Mouse (Mus musculus) urinary bladder, adult 18-20 months (tissue): ENCODE measurements around the gene Bicd2.
A peak's percentile ranks its signal among the peaks of the same experiment; 100 is the strongest.

Experiments used
- DNase-seq, 2 experiments: peaks; one replicate each; pipeline ENCODE4 v3.0.0; 2022; ENCODE audit warnings: low spot score in 2 of 2, mixed read lengths in 2 of 2

The Bicd2 gene

GRCm38 (mm10) chr13:49326246-49327206 lies 14.9 kb upstream of the Bicd2 start:
- peak in 1 of 2 experiments; percentile 28 for DNase-seq

GRCm38 (mm10) chr13:49328101-49328500 lies 13.3 kb upstream of the Bicd2 start:
- DNase-seq, result no peak

GRCm38 (mm10) chr13:49333250-49333649 lies 8.1 kb upstream of the Bicd2 start:
- DNase-seq, result no peak

DNA sequence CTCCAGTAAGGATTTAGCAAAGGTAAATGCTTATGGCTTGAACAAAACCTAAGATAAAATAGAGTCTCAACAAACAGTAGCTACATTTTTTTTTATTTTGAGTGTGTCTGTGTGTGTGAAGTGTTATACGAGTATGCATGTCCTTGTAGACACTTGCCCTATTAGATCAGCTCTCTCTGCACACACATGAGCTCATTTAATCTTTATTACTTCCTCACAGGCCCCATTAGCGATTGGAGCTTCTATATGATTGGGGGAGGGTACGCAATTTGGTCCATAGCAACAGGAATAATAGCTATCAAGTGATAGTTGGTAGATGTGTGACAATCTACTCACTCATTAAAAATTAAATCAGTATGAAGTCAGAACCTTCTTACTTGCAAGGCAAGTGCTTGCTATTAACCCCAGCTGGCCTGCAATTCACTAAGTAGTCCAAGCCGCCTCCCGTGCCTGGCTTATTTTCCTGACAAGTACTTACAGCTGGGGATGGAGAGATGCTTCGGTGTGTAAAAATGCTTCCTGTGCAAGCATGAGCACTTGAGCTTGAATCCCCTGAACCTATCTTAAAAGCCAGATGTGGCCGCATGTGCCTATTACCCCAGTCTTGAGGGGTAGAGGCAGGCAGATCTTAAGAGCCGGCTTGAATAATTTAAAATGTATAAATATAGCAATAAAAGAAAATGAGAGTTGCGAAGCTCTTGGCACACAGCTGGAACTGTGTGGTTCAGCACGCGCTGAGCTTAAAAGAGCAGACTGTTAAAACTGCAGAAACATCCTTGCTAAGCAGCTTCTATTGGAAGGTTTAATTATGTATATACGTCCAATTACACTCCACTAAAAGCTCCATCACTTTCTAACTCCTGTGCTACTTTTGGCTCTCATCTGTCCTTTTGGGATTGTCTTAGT lies 6.1 kb upstream of the Bicd2 start:
- no peak for DNase-seq

GRCm38 (mm10) chr13:49338893-49339546 lies 2.4 kb upstream of the Bicd2 start:
- DNase-seq, result peak in 1 of 2 experiments; percentile 30

DNA sequence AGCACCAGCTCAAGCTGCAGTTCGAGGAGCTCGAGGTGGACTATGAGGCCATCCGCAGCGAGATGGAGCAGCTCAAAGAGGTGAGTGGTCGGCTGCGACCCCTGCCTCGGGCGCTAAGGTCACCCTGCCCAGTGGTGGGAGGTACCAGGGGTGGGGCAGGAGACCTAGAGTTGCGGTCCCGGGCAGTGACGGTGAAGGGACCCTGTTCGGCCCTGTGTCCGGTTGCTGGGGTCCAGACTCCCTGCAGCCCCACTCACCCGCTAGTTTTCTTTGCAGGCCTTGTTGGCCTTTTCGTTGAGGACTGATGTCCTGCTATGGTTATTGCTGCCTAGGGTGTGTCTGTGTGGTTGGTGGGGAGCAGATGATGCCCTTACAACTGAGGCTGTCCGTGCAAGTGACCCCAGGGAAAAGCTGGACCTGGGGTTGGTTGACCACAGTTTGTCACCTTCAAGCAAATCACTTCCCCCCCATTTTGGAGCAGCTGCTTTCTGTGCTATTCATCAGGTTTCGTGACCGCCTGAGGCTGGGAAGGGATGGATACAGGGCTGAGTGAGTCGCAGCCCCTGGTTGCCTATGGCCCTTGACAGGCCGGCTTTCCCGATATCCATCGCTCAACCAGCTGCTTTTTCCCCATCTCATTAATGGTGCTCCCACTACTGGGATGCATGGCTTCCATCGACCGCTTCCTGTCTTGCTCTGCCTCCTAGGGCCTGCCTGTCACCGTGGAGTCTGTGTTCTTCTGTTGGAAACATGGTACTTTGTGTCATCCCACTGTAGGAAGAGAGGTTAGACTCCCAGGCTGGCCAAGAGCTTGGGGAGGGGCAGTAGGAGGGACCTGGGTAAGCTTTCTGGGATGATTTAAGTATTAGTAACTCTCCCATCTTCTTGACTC lies 692 bp downstream of the Bicd2 start:
- DNase-seq, result no peak

DNA sequence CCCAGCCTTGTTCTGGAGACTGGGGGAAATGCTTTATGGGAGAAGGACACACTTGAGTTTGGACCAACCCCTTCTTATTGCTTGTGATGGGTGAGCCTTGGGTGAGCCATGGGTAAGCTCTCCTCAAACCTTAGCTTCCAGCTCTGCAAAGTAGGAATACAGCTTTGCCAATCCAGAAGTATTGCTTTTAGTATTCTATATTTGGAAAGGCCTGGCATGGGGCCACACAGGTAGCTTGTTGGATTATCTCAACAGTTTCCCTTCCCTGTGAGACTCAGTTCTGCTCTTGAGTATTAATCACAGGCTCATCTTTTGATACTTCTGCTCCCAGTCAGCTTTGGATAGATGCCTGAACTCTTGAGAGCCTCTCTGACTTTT lies 1.3 kb downstream of the Bicd2 start:
- DNase-seq, result no peak

GRCm38 (mm10) chr13:49344567-49344966 lies 3.2 kb downstream of the Bicd2 start:
- no peak for DNase-seq

GRCm38 (mm10) chr13:49345476-49345875 lies 4.1 kb downstream of the Bicd2 start:
- DNase-seq, result no peak

DNA sequence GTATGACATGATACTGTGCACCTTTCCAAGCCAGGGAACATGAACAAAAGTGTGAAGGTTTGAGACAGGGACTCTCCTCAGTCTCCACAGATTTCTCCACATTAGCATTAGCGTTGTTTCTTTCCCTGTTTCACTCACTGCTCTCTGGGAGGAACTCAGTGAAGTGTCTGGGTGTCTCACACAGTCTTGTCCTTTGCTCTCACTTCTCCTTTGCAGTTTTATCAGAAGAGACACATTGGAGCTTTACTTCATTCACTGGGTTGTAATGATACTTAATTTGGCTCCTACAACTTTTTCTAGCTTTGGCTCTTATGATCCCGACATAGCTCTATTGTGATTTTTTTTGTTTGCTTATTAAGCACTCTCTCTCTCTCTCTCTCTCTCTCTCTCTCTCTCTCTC lies 7.1 kb downstream of the Bicd2 start:
- no peak for DNase-seq

DNA sequence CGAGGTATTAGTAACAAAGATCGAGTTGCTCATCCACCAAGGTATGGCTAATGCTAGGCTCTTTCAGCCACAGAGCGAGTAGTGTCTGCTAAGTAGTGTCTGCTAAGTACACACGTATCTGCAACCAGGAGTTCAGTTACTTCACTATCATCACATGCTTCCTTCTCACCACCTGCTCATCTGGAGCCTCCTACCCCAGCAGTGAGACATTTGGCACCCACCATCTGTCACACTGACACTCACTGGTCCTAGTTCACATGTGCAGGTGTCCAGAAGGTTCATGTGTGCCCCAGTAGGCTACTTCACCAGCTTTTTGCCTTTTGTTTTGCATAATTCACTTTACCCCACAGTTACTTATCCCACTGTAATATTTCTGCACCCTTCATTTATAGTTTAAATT lies 8.0 kb downstream of the Bicd2 start:
- DNase-seq, result no peak

- no peak for DNase-seq
Observed at GRCm38 (mm10) chr13:49349836-49350505, 8.6 kb downstream of the Bicd2 start.

- DNase-seq, result no peak
Observed at GRCm38 (mm10) chr13:49352581-49353159, 11.3 kb downstream of the Bicd2 start.

- no peak for DNase-seq
Observed at GRCm38 (mm10) chr13:49353422-49353821, 12.0 kb downstream of the Bicd2 start.

DNA sequence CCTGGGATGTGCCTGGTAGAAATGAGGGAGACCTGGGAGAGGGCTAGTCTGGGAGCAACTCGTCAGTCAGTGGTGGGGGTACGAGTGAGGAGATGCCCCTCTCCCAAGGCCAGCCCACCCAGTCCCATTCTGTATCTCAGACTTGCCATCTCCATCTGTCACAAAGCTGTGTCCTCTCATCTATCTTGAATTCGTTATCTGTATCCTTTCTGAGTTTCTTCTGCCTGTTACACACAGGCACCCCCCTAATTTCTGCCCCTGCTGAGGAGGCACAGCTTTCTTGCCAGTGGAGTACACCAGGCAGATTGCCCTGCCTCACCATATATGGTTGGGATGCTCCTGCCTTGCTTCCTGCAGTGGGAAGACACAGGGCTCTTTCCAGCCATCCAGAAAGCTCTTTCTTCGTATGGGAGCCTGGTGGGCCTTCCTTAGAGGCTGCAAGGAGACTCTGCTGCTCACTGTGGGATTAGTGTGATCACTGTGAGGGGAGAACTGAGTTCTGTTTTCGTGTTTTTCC lies 12.7 kb downstream of the Bicd2 start:
- DNase-seq, result no peak

DNA sequence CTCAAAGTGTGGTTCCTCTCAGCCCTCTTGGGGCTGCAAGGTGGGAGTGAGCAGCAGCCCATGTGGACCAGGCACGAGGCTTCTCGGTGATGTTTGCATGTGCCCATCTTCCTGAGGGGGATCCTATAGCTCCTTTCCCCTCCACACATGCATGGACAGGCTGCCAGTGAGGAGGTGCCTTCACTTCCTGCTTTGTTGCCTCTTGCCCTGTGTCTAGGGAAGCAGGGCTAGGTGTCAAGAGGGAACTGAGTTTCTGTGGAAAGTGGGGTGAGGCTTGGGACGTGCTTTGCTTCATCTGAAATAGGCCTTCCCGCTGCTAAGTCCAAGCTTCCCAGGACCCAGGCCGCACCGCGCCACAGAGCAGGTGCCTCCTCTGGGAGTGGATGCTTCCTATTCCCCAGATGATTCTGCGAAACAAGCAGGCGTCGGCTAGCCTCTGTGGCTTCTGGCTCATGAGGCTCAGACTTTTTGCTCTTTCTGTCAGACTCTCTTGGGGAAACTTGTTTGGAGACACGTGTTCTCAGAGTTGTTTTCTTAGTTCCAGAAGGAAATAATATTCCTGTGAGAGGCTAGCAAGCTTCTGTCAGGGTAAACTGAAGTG lies 14.2 kb downstream of the Bicd2 start:
- DNase-seq, result no peak

- no peak for DNase-seq
Observed at GRCm38 (mm10) chr13:49356090-49356489, 14.7 kb downstream of the Bicd2 start.

- no peak for DNase-seq
Observed at GRCm38 (mm10) chr13:49357367-49358026, 16.1 kb downstream of the Bicd2 start.

- DNase-seq, result no peak
Observed at GRCm38 (mm10) chr13:49358184-49358583, 16.8 kb downstream of the Bicd2 start.
